Mouse (Mus musculus) c-Kit-positive CD71-negative TER-119-negative erythroid progenitor cells, embryonic 14.5 days (primary cell): ENCODE data around the gene Fip1l1.

Source experiments
- DNase-seq: peaks from one replicate; pipeline ENCODE4 v3.0.0-alpha.2; 2013; ENCODE audit warnings: low read depth

The Fip1l1 gene

GRCm38 (mm10) chr5:74535240-74536021 lies at the start of gene Fip1l1:
Fip1l1 (plus strand) TSS chr5:74535449.
- DNase-seq = peak; percentile 91

GRCm38 (mm10) chr5:74492705-74493104 lies 42.5 kb upstream of the Fip1l1 start:
- DNase-seq = no peak

- DNase-seq = no peak
Observed at GRCm38 (mm10) chr5:74511686-74512085, 23.6 kb upstream of the Fip1l1 start.

GRCm38 (mm10) chr5:74527025-74527424 lies 8.2 kb upstream of the Fip1l1 start:
- DNase-seq = no peak

GRCm38 (mm10) chr5:74530785-74531184 lies 4.5 kb upstream of the Fip1l1 start:
- DNase-seq = no peak

GRCm38 (mm10) chr5:74531630-74532280 lies 3.5 kb upstream of the Fip1l1 start, which contains the start of gene Scfd2:
Scfd2 (minus strand) TSS chr5:74531759.
- DNase-seq = peak; percentile 95

GRCm38 (mm10) chr5:74536180-74536947 lies 1.1 kb downstream of the Fip1l1 start:
- DNase-seq = no peak

- no peak for DNase-seq
Observed at GRCm38 (mm10) chr5:74545606-74546005, 10.4 kb downstream of the Fip1l1 start.

GRCm38 (mm10) chr5:74549566-74549965 lies 14.3 kb downstream of the Fip1l1 start:
- DNase-seq = no peak

GRCm38 (mm10) chr5:74561151-74561550 lies 25.9 kb downstream of the Fip1l1 start:
- no peak for DNase-seq

GRCm38 (mm10) chr5:74571767-74572166 lies 36.5 kb downstream of the Fip1l1 start:
- no peak for DNase-seq

GRCm38 (mm10) chr5:74589133-74589532 lies 53.9 kb downstream of the Fip1l1 start:
- DNase-seq = no peak

- DNase-seq = no peak
Observed at GRCm38 (mm10) chr5:74591413-74591812, 56.2 kb downstream of the Fip1l1 start.

- DNase-seq = no peak
Observed at GRCm38 (mm10) chr5:74593147-74593546, 57.9 kb downstream of the Fip1l1 start.

GRCm38 (mm10) chr5:74600010-74600409 lies 64.8 kb downstream of the Fip1l1 start:
- DNase-seq = no peak

GRCm38 (mm10) chr5:74601171-74601570 lies 65.9 kb downstream of the Fip1l1 start:
- DNase-seq = no peak

GRCm38 (mm10) chr5:74601965-74602364 lies 66.7 kb downstream of the Fip1l1 start:
- DNase-seq = no peak

GRCm38 (mm10) chr5:74602371-74602770 lies 67.1 kb downstream of the Fip1l1 start:
- no peak for DNase-seq

- no peak for DNase-seq
Observed at GRCm38 (mm10) chr5:74603306-74603705, 68.1 kb downstream of the Fip1l1 start.

- DNase-seq = no peak
Observed at GRCm38 (mm10) chr5:74606213-74606612, 71.0 kb downstream of the Fip1l1 start.

- no peak for DNase-seq
Observed at GRCm38 (mm10) chr5:74610511-74610910, 75.3 kb downstream of the Fip1l1 start.

- DNase-seq = no peak
Observed at GRCm38 (mm10) chr5:74612713-74613112, 77.5 kb downstream of the Fip1l1 start.
